Mouse (Mus musculus) ES-E14 (cell line): ENCODE results near the gene Lmbr1. TPM values are rescaled to one million over a fixed set of nuclear protein-coding genes. Genes with fewer than 3 reads are reported as not detected.
"Not testable (repeated sequence)": the region's sequence is repeated elsewhere in the genome, so short reads cannot be mapped to it uniquely, and the experiment has no call there.

Experiments
- DNase-seq: peaks from one replicate; pipeline ENCODE4 v3.0.0-alpha.2; 2013; ENCODE audit warnings: low read depth, low spot score
- H3K27ac ChIP-seq: 2 replicates; pipeline ENCODE4 v1.5.1; 2012; ENCODE audit warnings: low read depth, mild to moderate bottlenecking, low read length, moderate library complexity, mixed read lengths; ENCODE audit not compliant: poor library complexity, insufficient read depth, severe bottlenecking
- H3K36me3 ChIP-seq: 2 replicates; pipeline ENCODE4 v1.6.1; 2012; ENCODE audit warnings: mild to moderate bottlenecking, low read length, moderate library complexity, mixed read lengths; ENCODE audit not compliant: control insufficient read depth, poor library complexity, insufficient read depth, severe bottlenecking
- H3K4me1 ChIP-seq, 2 experiments: fragments of 150-350 bp in 1 of 2; sonication (generic) in 1 of 2; 2 replicates each; pipeline ENCODE4 v1.6.1; 2012; ENCODE audit warnings: low read length in 2 of 2, mild to moderate bottlenecking in 1 of 2, mixed read lengths in 1 of 2; ENCODE audit not compliant: control insufficient read depth in 2 of 2, insufficient read depth in 2 of 2, poor library complexity in 1 of 2
- H3K4me3 ChIP-seq, 2 experiments: fragments of 150-350 bp in 1 of 2; sonication (generic) in 1 of 2; 2 replicates each; pipeline ENCODE4 v1.5.1; 2012; ENCODE audit warnings: low read length in 2 of 2, low read depth in 1 of 2, mild to moderate bottlenecking in 1 of 2, mixed read lengths in 1 of 2; ENCODE audit not compliant: insufficient read depth in 1 of 2, poor library complexity in 1 of 2, severe bottlenecking in 1 of 2
- H3K9ac ChIP-seq: 2 replicates; pipeline ENCODE4 v1.6.1; 2012; ENCODE audit warnings: low read depth, mild to moderate bottlenecking, low read length, mixed read lengths; ENCODE audit not compliant: poor library complexity, insufficient read depth, severe bottlenecking
- H3K9me3 ChIP-seq: fragments of 150-350 bp; sonication (generic); 2 replicates; pipeline ENCODE4 v1.6.1; 2012; ENCODE audit warnings: low read depth, mild to moderate bottlenecking, low read length; ENCODE audit not compliant: control insufficient read depth, insufficient read depth
- CHD2 ChIP-seq: IDR thresholded peaks from 2 replicates; pipeline ENCODE4 v1.6.1; 2014; ENCODE audit warnings: mild to moderate bottlenecking, low read depth, low read length, inconsistent platforms
- HCFC1 ChIP-seq: IDR thresholded peaks from 2 replicates; pipeline ENCODE4 v1.6.1; 2012; ENCODE audit warnings: low read length, inconsistent platforms, borderline replicate concordance; ENCODE audit not compliant: insufficient read depth
- MAFK ChIP-seq: IDR thresholded peaks from 2 replicates; pipeline ENCODE4 v1.6.1; 2014; ENCODE audit warnings: mild to moderate bottlenecking, low read depth, low read length, inconsistent platforms; ENCODE audit not compliant: insufficient read depth
- ZC3H11A ChIP-seq: IDR thresholded peaks from 2 replicates; pipeline ENCODE4 v1.6.1; 2012; ENCODE audit warnings: low read depth, mild to moderate bottlenecking, inconsistent platforms, low read length, borderline replicate concordance
- ZNF384 ChIP-seq: IDR thresholded peaks from 2 replicates; pipeline ENCODE4 v1.6.1; 2012; ENCODE audit warnings: low read depth, low read length, inconsistent platforms
- in situ Hi-C, 2 experiments: fragments of 600-800 bp; cut with MboI; formaldehyde crosslinking; loops; one replicate each; pipeline ENCODE4 v1.15.1; 2025; ENCODE audit warnings: low sequenced_read_pairs in 2 of 2, inconsistent platforms in 1 of 2; ENCODE audit not compliant: unreplicated experiment in 2 of 2
- total RNA-seq: library from RNA; depleted of rRNA; stranded (reverse); fragments of 300-350 nt; gene quantifications from 2 replicates; pipeline ENCODE4 v1.2.3, GENCODE M21; 2012; rRNA removed

The Lmbr1 gene
- 7.4 and 9.6 TPM in 2 replicates for total RNA-seq

GRCm38 (mm10) chr5:29378298-29379036, at the start of gene Lmbr1:
TSS of gene Lmbr1 (minus strand) at chr5:29378390.
- in situ Hi-C loops = no loop called here
- peaks cover 3 to 5% of the 10 kb centered on the region in 2 experiments; a peak in 3 of 4 replicates for H3K4me1 ChIP-seq
- H3K9ac ChIP-seq = peak within 1 kb of the TSS; percentile 81
- DNase-seq = peak; percentile 88
- peak within 1 kb of the TSS; percentile 79 to 94 for H3K4me3 ChIP-seq
- no peaks in the 10 kb centered on the region for H3K9me3 ChIP-seq
- peak within 1 kb of the TSS; percentile 72 for H3K27ac ChIP-seq
- H3K36me3 ChIP-seq = peaks cover 2% of the 10 kb centered on the region; the same call in 1 of the 2 replicates
- TF ChIP-seq ZNF384 = no peak
- no peak for TF ChIP-seq MAFK
- TF ChIP-seq HCFC1 = peak; percentile 80; the same call in 1 of the 2 replicates
- TF ChIP-seq CHD2 = peak; percentile 33; the same call in 1 of the 2 replicates

- in situ Hi-C loops, H3K9me3 ChIP-seq, H3K4me3 ChIP-seq, H3K36me3 ChIP-seq, H3K9ac ChIP-seq, DNase-seq, H3K4me1 ChIP-seq, H3K27ac ChIP-seq: not testable (repeated sequence)
Observed at GRCm38 (mm10) chr5:29423330-29423729, 45.1 kb upstream of the Lmbr1 start.

- in situ Hi-C loops = no loop called here
- no peak overlapping the region for H3K9ac ChIP-seq
- no peaks in the 10 kb centered on the region for H3K9me3 ChIP-seq
- no peak for DNase-seq
- no peaks in the 10 kb centered on the region for H3K36me3 ChIP-seq
- no peak for TF ChIP-seq ZC3H11A
- H3K27ac ChIP-seq = no peak overlapping the region
- H3K4me1 ChIP-seq = no peaks in the 10 kb centered on the region
- H3K4me3 ChIP-seq = no peak overlapping the region
Observed at GRCm38 (mm10) chr5:29413041-29413440, 34.9 kb upstream of the Lmbr1 start.

GRCm38 (mm10) chr5:29410854-29411253, 32.7 kb upstream of the Lmbr1 start:
- DNase-seq = no peak
- Histone ChIP-seq H3K9ac (no peak overlapping the region), H3K36me3 (no peaks in the 10 kb centered on the region), H3K9me3 (no peaks in the 10 kb centered on the region), H3K4me1 (no peaks in the 10 kb centered on the region), H3K4me3 (no peak overlapping the region), H3K27ac (no peak overlapping the region)
- in situ Hi-C loops = no loop called here
- no peak for TF ChIP-seq ZNF384
- TF ChIP-seq HCFC1 = no peak
- TF ChIP-seq ZC3H11A = no peak
- TF ChIP-seq MAFK = no peak
- no peak for TF ChIP-seq CHD2

GRCm38 (mm10) chr5:29398427-29398826, 20.2 kb upstream of the Lmbr1 start:
- DNase-seq = no peak
- H3K36me3 ChIP-seq = no peaks in the 10 kb centered on the region
- no peak overlapping the region for H3K9ac ChIP-seq
- in situ Hi-C loops = loop anchor here in 1 of 2 experiments (10.0 kb wide), 1 partner anchor 286 kb away; no protein-coding TSS in a partner anchor
- no peaks in the 10 kb centered on the region for H3K9me3 ChIP-seq
- H3K4me1 ChIP-seq = no peaks in the 10 kb centered on the region
- no peak for TF ChIP-seq HCFC1
- TF ChIP-seq MAFK = no peak
- H3K4me3 ChIP-seq = no peak overlapping the region
- H3K27ac ChIP-seq = no peak overlapping the region
